Mouse (Mus musculus): ENCODE measurements around the gene Alkbh5.
A peak's percentile ranks its signal among the peaks of the same experiment; 100 is the strongest.

The Alkbh5 gene

GRCm38 (mm10) chr11:60536180-60536858 is at the start of gene Alkbh5:
Alkbh5 (plus strand) TSS chr11:60536381.
- peak; percentile 40 for DNase-seq (ENCODE audit: low read depth, low spot score)

GRCm38 (mm10) chr11:60492726-60493125 is 43.5 kb upstream of the Alkbh5 start:
- no peak for DNase-seq (ENCODE audit: low read depth, low spot score)

GRCm38 (mm10) chr11:60495692-60496091 is 40.5 kb upstream of the Alkbh5 start:
- DNase-seq (ENCODE audit: low read depth, low spot score): no peak

GRCm38 (mm10) chr11:60507281-60507680 is 28.9 kb upstream of the Alkbh5 start:
- no peak for DNase-seq (ENCODE audit: low read depth, low spot score)

- DNase-seq (ENCODE audit: low read depth, low spot score): peak; percentile 36
Measured at GRCm38 (mm10) chr11:60508950-60509349, 27.2 kb upstream of the Alkbh5 start.

GRCm38 (mm10) chr11:60509500-60509899 is 26.7 kb upstream of the Alkbh5 start:
- DNase-seq (ENCODE audit: low read depth, low spot score): no peak

- no peak for DNase-seq (ENCODE audit: low read depth, low spot score)
Measured at GRCm38 (mm10) chr11:60511893-60512292, 24.3 kb upstream of the Alkbh5 start.

GRCm38 (mm10) chr11:60512520-60512919 is 23.7 kb upstream of the Alkbh5 start:
- peak; percentile 51 for DNase-seq (ENCODE audit: low read depth, low spot score)

- peak; percentile 46 for DNase-seq (ENCODE audit: low read depth, low spot score)
Measured at GRCm38 (mm10) chr11:60514941-60515340, 21.2 kb upstream of the Alkbh5 start.

GRCm38 (mm10) chr11:60518305-60518704 is 17.9 kb upstream of the Alkbh5 start:
- no peak for DNase-seq (ENCODE audit: low read depth, low spot score)

GRCm38 (mm10) chr11:60522027-60522426 is 14.2 kb upstream of the Alkbh5 start:
- no peak for DNase-seq (ENCODE audit: low read depth, low spot score)

GRCm38 (mm10) chr11:60522661-60523365 is 13.4 kb upstream of the Alkbh5 start:
- no peak for DNase-seq (ENCODE audit: low read depth, low spot score)

GRCm38 (mm10) chr11:60526461-60526860 is 9.7 kb upstream of the Alkbh5 start:
- DNase-seq (ENCODE audit: low read depth, low spot score): peak; percentile 40

- no peak for DNase-seq (ENCODE audit: low read depth, low spot score)
Measured at GRCm38 (mm10) chr11:60535676-60536075, 505 bp upstream of the Alkbh5 start.

- peak; percentile 89 for DNase-seq (ENCODE audit: low read depth, low spot score)
Measured at GRCm38 (mm10) chr11:60536859-60537467, 782 bp downstream of the Alkbh5 start.

- DNase-seq (ENCODE audit: low read depth, low spot score): peak; percentile 99
Measured at GRCm38 (mm10) chr11:60537468-60538347, 1.5 kb downstream of the Alkbh5 start.

- DNase-seq (ENCODE audit: low read depth, low spot score): peak; percentile 58
Measured at GRCm38 (mm10) chr11:60538371-60539281, 2.4 kb downstream of the Alkbh5 start.

- no peak for DNase-seq (ENCODE audit: low read depth, low spot score)
Measured at GRCm38 (mm10) chr11:60539540-60539939, 3.4 kb downstream of the Alkbh5 start.

- no peak for DNase-seq (ENCODE audit: low read depth, low spot score)
Measured at GRCm38 (mm10) chr11:60540002-60540610, 3.9 kb downstream of the Alkbh5 start.

GRCm38 (mm10) chr11:60540761-60541160 is 4.6 kb downstream of the Alkbh5 start:
- no peak for DNase-seq (ENCODE audit: low read depth, low spot score)

Data from R1 (cell line).